Mouse (Mus musculus): Measurements from ENCODE around the gene Arhgef19. TPM values are rescaled to one million over a fixed set of nuclear protein-coding genes. Genes with fewer than 3 reads are reported as not detected.

Gene Arhgef19
- not detected for polyA plus RNA-seq (2015; fragmentation: Illumina TruSeq; extraction: RNeasy Lipid Tissue Mini Kit (QIAGEN cat#74804); ENCODE audit: insufficient read depth, low replicate concordance)

DNA sequence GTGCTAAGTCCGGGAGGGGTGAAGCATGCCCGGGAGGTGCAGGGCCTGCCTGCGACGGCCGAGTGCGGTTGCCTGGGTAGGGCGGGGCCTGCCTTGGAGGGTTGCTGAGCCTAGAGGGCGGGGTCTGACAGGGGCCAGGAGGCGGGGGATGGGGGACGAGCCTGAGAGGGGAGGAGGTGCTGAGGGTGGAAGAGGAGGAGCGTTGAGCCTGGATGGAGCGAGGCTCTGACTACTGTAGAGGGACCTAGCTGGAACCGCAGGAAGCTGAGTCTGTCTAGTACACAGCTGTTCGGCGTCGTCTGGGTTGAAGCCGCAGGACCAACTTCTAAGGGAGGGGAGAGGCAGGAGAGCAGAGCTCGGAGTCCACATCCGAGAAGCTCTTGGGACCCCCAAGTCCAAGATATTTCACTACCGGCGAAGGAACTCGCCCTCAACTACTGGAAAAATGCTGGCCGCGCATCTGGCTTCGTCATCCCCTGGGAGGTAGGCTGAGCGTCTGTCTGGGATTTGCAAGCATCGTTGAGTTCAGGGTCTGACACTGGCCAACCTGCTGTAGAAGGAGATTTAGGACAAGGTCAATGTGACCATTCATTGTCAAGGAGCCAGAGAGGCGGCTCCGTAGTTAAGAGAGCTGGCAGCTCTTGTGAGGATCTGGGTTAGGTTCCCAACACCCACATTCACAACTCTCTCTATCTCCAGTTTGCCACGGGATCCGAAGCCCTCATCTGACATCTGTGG is at the start of gene Arhgef19:
Gene Arhgef19 (plus strand): TSS at position 112 of the 738 bp plus-strand sequence.

DNA sequence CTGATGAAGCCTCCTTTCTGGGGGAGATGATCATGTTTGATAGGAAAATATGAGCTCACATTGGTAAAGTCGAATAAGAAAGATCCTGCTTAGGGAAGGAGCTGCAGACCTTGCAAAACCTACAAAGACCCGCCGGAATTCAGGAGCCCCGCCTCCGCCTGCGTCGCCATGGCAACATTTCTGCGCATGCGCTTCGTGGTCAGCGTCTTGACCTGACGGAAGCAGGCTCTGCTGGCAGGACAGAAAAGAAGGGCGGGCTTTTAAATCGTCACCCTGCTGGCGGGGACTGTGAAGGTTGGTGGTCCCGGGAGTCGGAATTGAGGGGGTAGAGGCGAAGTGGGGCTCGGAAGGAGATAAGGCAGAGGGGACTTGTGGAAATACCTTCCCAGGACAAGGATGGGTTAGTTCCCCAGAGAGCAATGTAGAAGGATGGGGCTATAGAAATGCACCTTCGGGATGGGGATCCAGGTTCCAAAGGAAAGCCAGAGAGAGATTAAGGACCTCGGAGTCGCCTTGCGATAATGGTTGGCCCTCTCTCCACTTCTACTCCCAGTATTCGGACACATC is 25.4 kb upstream of the Arhgef19 start, which contains the start of gene Rsg1:
Gene Rsg1 (plus strand): TSS at position 187 of the 567 bp plus-strand sequence.

DNA sequence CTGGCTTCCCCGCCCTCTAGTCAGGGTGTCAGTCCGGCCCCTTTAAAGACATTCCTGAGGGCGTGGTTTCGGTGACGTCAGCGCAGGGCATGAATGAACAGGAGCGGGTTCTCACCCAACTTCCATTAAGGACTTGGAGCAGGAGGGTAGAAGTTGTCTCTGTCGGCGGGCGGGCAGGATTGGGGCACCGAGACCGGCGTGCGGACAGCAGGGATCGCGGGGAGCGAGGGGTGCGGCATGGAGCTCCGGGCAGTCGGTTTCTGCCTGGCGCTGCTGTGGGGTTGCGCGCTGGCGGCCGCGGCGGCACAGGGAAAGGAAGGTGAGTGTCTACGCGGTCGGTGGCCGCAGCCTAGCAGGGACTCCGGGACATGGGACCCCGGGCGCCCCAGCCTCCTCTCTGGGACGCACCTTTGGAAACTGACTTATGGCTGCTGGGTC is 61.8 kb downstream of the Arhgef19 start, which contains the start of gene Epha2:
Gene Epha2 (plus strand): TSS at position 125 of the 438 bp plus-strand sequence.

Other genes starting within 250 kb of the Arhgef19 start
- gene Mfap2, start 229.1 kb upstream of the Arhgef19 start, polyA plus RNA-seq (2015; fragmentation: Illumina TruSeq; extraction: RNeasy Lipid Tissue Mini Kit (QIAGEN cat#74804); ENCODE audit: insufficient read depth, low replicate concordance) = 0.58 TPM
- gene Crocc, start 178.9 kb upstream of the Arhgef19 start, polyA plus RNA-seq (2015; fragmentation: Illumina TruSeq; extraction: RNeasy Lipid Tissue Mini Kit (QIAGEN cat#74804); ENCODE audit: insufficient read depth, low replicate concordance) = 4.0 TPM
- 59.1 TPM for gene Necap2, start 161.1 kb upstream of the Arhgef19 start, polyA plus RNA-seq (2015; fragmentation: Illumina TruSeq; extraction: RNeasy Lipid Tissue Mini Kit (QIAGEN cat#74804); ENCODE audit: insufficient read depth, low replicate concordance)
- gene Spata21, start 151.2 kb upstream of the Arhgef19 start, polyA plus RNA-seq (2015; fragmentation: Illumina TruSeq; extraction: RNeasy Lipid Tissue Mini Kit (QIAGEN cat#74804); ENCODE audit: insufficient read depth, low replicate concordance) = not detected
- 35.3 TPM for gene Szrd1, start 99.7 kb upstream of the Arhgef19 start, polyA plus RNA-seq (2015; fragmentation: Illumina TruSeq; extraction: RNeasy Lipid Tissue Mini Kit (QIAGEN cat#74804); ENCODE audit: insufficient read depth, low replicate concordance)
- gene Fbxo42, start 91.6 kb upstream of the Arhgef19 start, polyA plus RNA-seq (2015; fragmentation: Illumina TruSeq; extraction: RNeasy Lipid Tissue Mini Kit (QIAGEN cat#74804); ENCODE audit: insufficient read depth, low replicate concordance) = 11.9 TPM
- gene Rsg1, start 25.5 kb upstream of the Arhgef19 start, polyA plus RNA-seq (2015; fragmentation: Illumina TruSeq; extraction: RNeasy Lipid Tissue Mini Kit (QIAGEN cat#74804); ENCODE audit: insufficient read depth, low replicate concordance) = 0.39 TPM
- 1.8 TPM for gene Epha2, start 61.7 kb downstream of the Arhgef19 start, polyA plus RNA-seq (2015; fragmentation: Illumina TruSeq; extraction: RNeasy Lipid Tissue Mini Kit (QIAGEN cat#74804); ENCODE audit: insufficient read depth, low replicate concordance)
- not detected for gene Fam131c, start 128.7 kb downstream of the Arhgef19 start, polyA plus RNA-seq (2015; fragmentation: Illumina TruSeq; extraction: RNeasy Lipid Tissue Mini Kit (QIAGEN cat#74804); ENCODE audit: insufficient read depth, low replicate concordance)
- gene Clcnka, start 159.2 kb downstream of the Arhgef19 start, polyA plus RNA-seq (2015; fragmentation: Illumina TruSeq; extraction: RNeasy Lipid Tissue Mini Kit (QIAGEN cat#74804); ENCODE audit: insufficient read depth, low replicate concordance) = not detected
- not detected for gene Clcnkb, start 176.5 kb downstream of the Arhgef19 start, polyA plus RNA-seq (2015; fragmentation: Illumina TruSeq; extraction: RNeasy Lipid Tissue Mini Kit (QIAGEN cat#74804); ENCODE audit: insufficient read depth, low replicate concordance)
- 0.52 TPM for gene Hspb7, start 181.3 kb downstream of the Arhgef19 start, polyA plus RNA-seq (2015; fragmentation: Illumina TruSeq; extraction: RNeasy Lipid Tissue Mini Kit (QIAGEN cat#74804); ENCODE audit: insufficient read depth, low replicate concordance)
- gene Srarp, start 196.6 kb downstream of the Arhgef19 start, polyA plus RNA-seq (2015; fragmentation: Illumina TruSeq; extraction: RNeasy Lipid Tissue Mini Kit (QIAGEN cat#74804); ENCODE audit: insufficient read depth, low replicate concordance) = not detected
- 6.5 TPM for gene Zbtb17, start 205.2 kb downstream of the Arhgef19 start, polyA plus RNA-seq (2015; fragmentation: Illumina TruSeq; extraction: RNeasy Lipid Tissue Mini Kit (QIAGEN cat#74804); ENCODE audit: insufficient read depth, low replicate concordance)

Measured in spleen, adult 10 weeks (tissue).